Mouse (Mus musculus) heart, postnatal 0 days (tissue): Measurements from ENCODE around the gene Ager.

Source experiments
- CTCF ChIP-seq: IDR thresholded peaks from 2 replicates; pipeline ENCODE4 v1.5.1; 2016; ENCODE audit warnings: antibody characterized with exemption, control low read depth, low read depth
- EP300 ChIP-seq: IDR thresholded peaks from 2 replicates; pipeline ENCODE4 v1.6.1; 2016; ENCODE audit warnings: antibody characterized with exemption, low read depth

- TF ChIP-seq CTCF (no peak), EP300 (no peak)
These were observed 44.3 kb downstream of the Ager start for GRCm38 (mm10) chr17:34641945-34642344.
